Mouse (Mus musculus) midbrain, embryonic 13.5 days (tissue): Measurements from ENCODE around the gene Pald1. TPM values are rescaled to one million over a fixed set of nuclear protein-coding genes. Genes with fewer than 3 reads are reported as not detected.

ENCODE experiments used
- ATAC-seq: fragments of 200-750 bp; cut with Nextera tagmentation; 2 replicates; pipeline ENCODE4 v1.8.0; 2017; ENCODE audit warnings: mild to moderate bottlenecking, moderate TSS enrichment, moderate library complexity
- H3K27ac ChIP-seq: fragments of 300-500 bp; sonication (generic); 2 replicates; pipeline ENCODE4 v1.5.1; 2015; ENCODE audit warnings: inconsistent platforms, mild to moderate bottlenecking, moderate library complexity
- H3K27me3 ChIP-seq: fragments of 300-500 bp; sonication (generic); 2 replicates; pipeline ENCODE4 v1.6.1; 2015; ENCODE audit warnings: mild to moderate bottlenecking, inconsistent platforms
- H3K36me3 ChIP-seq: fragments of 300-500 bp; sonication (generic); 2 replicates; pipeline ENCODE4 v1.6.1; 2015; ENCODE audit warnings: mild to moderate bottlenecking, inconsistent platforms
- H3K4me1 ChIP-seq: fragments of 300-500 bp; sonication (generic); replicated peaks from 2 replicates; pipeline ENCODE4 v1.6.1; 2015; ENCODE audit warnings: inconsistent platforms
- H3K4me2 ChIP-seq: fragments of 300-500 bp; sonication (generic); replicated peaks from 2 replicates; pipeline ENCODE4 v1.6.1; 2015; ENCODE audit warnings: moderate library complexity, mild to moderate bottlenecking, inconsistent platforms
- H3K4me3 ChIP-seq: fragments of 300-500 bp; sonication (generic); replicated peaks from 2 replicates; pipeline ENCODE4 v1.5.1; 2015; ENCODE audit warnings: mild to moderate bottlenecking, inconsistent platforms
- H3K9ac ChIP-seq: fragments of 300-500 bp; sonication (generic); replicated peaks from 2 replicates; pipeline ENCODE4 v1.6.1; 2015; ENCODE audit warnings: mild to moderate bottlenecking, inconsistent platforms
- H3K9me3 ChIP-seq: fragments of 300-500 bp; sonication (generic); 2 replicates; pipeline ENCODE4 v1.6.1; 2016; ENCODE audit warnings: mild to moderate bottlenecking, inconsistent platforms
- WGBS: fragments of 180-500 bp; shearing (Covaris S2); methylation state at CpG from one replicate; pipeline ENCODE4 v1.1.7; 2015; 5-methylcytosine and 5-hydroxymethylcytosine counted together
- polyA plus RNA-seq: library from polyadenylated mRNA; unstranded; fragments of >200 nt; fragmentation: Nextera tagmentation; extraction: Ambion mirVana; gene quantifications from 2 replicates; pipeline ENCODE4 v1.2.1, GENCODE M21; 2015

The Pald1 gene
- polyA plus RNA-seq, 1 experiment from 2014 or later, result 21.1 TPM

GRCm38 (mm10) chr10:61380186-61380585 lies 3.1 kb downstream of the Pald1 start:
- H3K9ac ChIP-seq, result no peak overlapping the region; the same call in 1 of the 2 replicates

GRCm38 (mm10) chr10:61379340-61380040 lies 3.8 kb downstream of the Pald1 start:
- Histone ChIP-seq H3K27me3 (peaks cover 29% of the 10 kb centered on the region), H3K4me3 (no peak overlapping the region), H3K4me2 (peak overlapping the region; percentile 89), H3K9ac (no peak overlapping the region), H3K36me3 (no peaks in the 10 kb centered on the region), H3K9me3 (no peaks in the 10 kb centered on the region), H3K4me1 (peaks cover 35% of the 10 kb centered on the region), H3K27ac (peak overlapping the region; percentile 5; the same call in 1 of the 2 replicates)
- ATAC-seq, result no peak
- WGBS, result 87% methylated on average over 13 of the region's 13 CpGs

More at GRCm38 (mm10) chr10:61380186-61380585, 3.1 kb downstream of the Pald1 start:
- Histone ChIP-seq H3K4me3 (no peak overlapping the region), H3K9me3 (no peaks in the 10 kb centered on the region), H3K36me3 (no peaks in the 10 kb centered on the region), H3K27ac (peak overlapping the region; percentile 15; the same call in 1 of the 2 replicates), H3K4me1 (peaks cover 35% of the 10 kb centered on the region), H3K4me2 (peak overlapping the region; percentile 89), H3K27me3 (peaks cover 29% of the 10 kb centered on the region)
- 9% methylated on average over 9 of the region's 9 CpGs for WGBS
- ATAC-seq, result no peak

GRCm38 (mm10) chr10:61378698-61379097 lies 4.6 kb downstream of the Pald1 start:
- Histone ChIP-seq H3K9me3 (0 out of 2 replicates have a peak, but pooled peaks cover 3% of the 10 kb centered on the region), H3K9ac (no peak overlapping the region), H3K4me2 (no peak overlapping the region), H3K4me3 (no peak overlapping the region), H3K27ac (no peak overlapping the region), H3K27me3 (peaks cover 29% of the 10 kb centered on the region), H3K4me1 (peaks cover 28% of the 10 kb centered on the region), H3K36me3 (no peaks in the 10 kb centered on the region)
- no peak for ATAC-seq
- 92% methylated on average over 5 of the region's 5 CpGs for WGBS

GRCm38 (mm10) chr10:61378050-61378449 lies 5.3 kb downstream of the Pald1 start:
- no peak overlapping the region for H3K27ac ChIP-seq
- no peak overlapping the region for H3K4me2 ChIP-seq
- no peak overlapping the region for H3K4me3 ChIP-seq
- H3K9me3 ChIP-seq, result 0 out of 2 replicates have a peak, but pooled peaks cover 3% of the 10 kb centered on the region
- H3K27me3 ChIP-seq, result peaks cover 29% of the 10 kb centered on the region
- WGBS, result 93% methylated on average over 5 of the region's 5 CpGs
- no peak for ATAC-seq
- H3K4me1 ChIP-seq, result peaks cover 25% of the 10 kb centered on the region
- H3K9ac ChIP-seq, result no peak overlapping the region
- no peaks in the 10 kb centered on the region for H3K36me3 ChIP-seq

GRCm38 (mm10) chr10:61374771-61375481 lies 8.4 kb downstream of the Pald1 start:
- Histone ChIP-seq H3K9ac (no peak overlapping the region), H3K4me3 (no peak overlapping the region), H3K27me3 (0 out of 2 replicates have a peak, but pooled peaks cover under 1% of the 10 kb centered on the region), H3K9me3 (0 out of 2 replicates have a peak, but pooled peaks cover 3% of the 10 kb centered on the region), H3K4me1 (peaks cover 4% of the 10 kb centered on the region), H3K27ac (no peak overlapping the region), H3K36me3 (no peaks in the 10 kb centered on the region), H3K4me2 (no peak overlapping the region)
- WGBS, result 79% methylated on average over 6 of the region's 6 CpGs
- ATAC-seq, result no peak

- H3K27me3 ChIP-seq, result no peaks in the 10 kb centered on the region
- WGBS, result 52% methylated on average over 4 of the region's 4 CpGs
- H3K27ac ChIP-seq, result no peak overlapping the region
- H3K9ac ChIP-seq, result no peak overlapping the region
- ATAC-seq, result no peak
- H3K9me3 ChIP-seq, result 0 out of 2 replicates have a peak, but pooled peaks cover 3% of the 10 kb centered on the region
- H3K36me3 ChIP-seq, result no peaks in the 10 kb centered on the region
- no peaks in the 10 kb centered on the region for H3K4me1 ChIP-seq
- no peak overlapping the region for H3K4me2 ChIP-seq
- no peak overlapping the region for H3K4me3 ChIP-seq
Measured at GRCm38 (mm10) chr10:61374076-61374475, 9.3 kb downstream of the Pald1 start.

GRCm38 (mm10) chr10:61372585-61372923 lies 10.8 kb downstream of the Pald1 start:
- H3K27me3 ChIP-seq, result no peaks in the 10 kb centered on the region
- no peak overlapping the region for H3K9ac ChIP-seq
- ATAC-seq, result no peak
- no peak overlapping the region for H3K4me3 ChIP-seq
- no peak overlapping the region for H3K27ac ChIP-seq
- H3K36me3 ChIP-seq, result no peaks in the 10 kb centered on the region
- no peaks in the 10 kb centered on the region for H3K4me1 ChIP-seq
- H3K9me3 ChIP-seq, result 0 out of 2 replicates have a peak, but pooled peaks cover 3% of the 10 kb centered on the region
- 69% methylated on average over 4 of the region's 4 CpGs for WGBS
- H3K4me2 ChIP-seq, result no peak overlapping the region

GRCm38 (mm10) chr10:61371884-61372584 lies 11.3 kb downstream of the Pald1 start:
- H3K36me3 ChIP-seq, result no peaks in the 10 kb centered on the region
- no peaks in the 10 kb centered on the region for H3K4me1 ChIP-seq
- H3K9me3 ChIP-seq, result 0 out of 2 replicates have a peak, but pooled peaks cover 3% of the 10 kb centered on the region
- ATAC-seq, result no peak
- 82% methylated on average over 9 of the region's 9 CpGs for WGBS
- H3K27ac ChIP-seq, result no peak overlapping the region
- H3K27me3 ChIP-seq, result no peaks in the 10 kb centered on the region
- H3K9ac ChIP-seq, result no peak overlapping the region
- no peak overlapping the region for H3K4me3 ChIP-seq
- H3K4me2 ChIP-seq, result no peak overlapping the region

- Histone ChIP-seq H3K9me3 (0 out of 2 replicates have a peak, but pooled peaks cover 3% of the 10 kb centered on the region), H3K4me2 (no peak overlapping the region), H3K36me3 (no peaks in the 10 kb centered on the region), H3K9ac (no peak overlapping the region), H3K27ac (no peak overlapping the region), H3K4me1 (no peaks in the 10 kb centered on the region), H3K4me3 (no peak overlapping the region), H3K27me3 (no peaks in the 10 kb centered on the region)
- no peak for ATAC-seq
- 77% methylated on average over 18 of the region's 18 CpGs for WGBS
Measured at GRCm38 (mm10) chr10:61370273-61370979, 12.9 kb downstream of the Pald1 start.

GRCm38 (mm10) chr10:61369755-61370154 lies 13.6 kb downstream of the Pald1 start:
- H3K9me3 ChIP-seq, result 0 out of 2 replicates have a peak, but pooled peaks cover 3% of the 10 kb centered on the region
- no peak overlapping the region for H3K27ac ChIP-seq
- H3K4me2 ChIP-seq, result no peak overlapping the region
- H3K9ac ChIP-seq, result no peak overlapping the region
- WGBS, result 62% methylated on average over 5 of the region's 5 CpGs
- no peaks in the 10 kb centered on the region for H3K4me1 ChIP-seq
- H3K36me3 ChIP-seq, result no peaks in the 10 kb centered on the region
- no peaks in the 10 kb centered on the region for H3K27me3 ChIP-seq
- no peak for ATAC-seq
- no peak overlapping the region for H3K4me3 ChIP-seq

- no peak for ATAC-seq
- WGBS, result 63% methylated on average over 1 of the region's 1 CpGs
- no peak overlapping the region for H3K4me3 ChIP-seq
- H3K4me1 ChIP-seq, result no peaks in the 10 kb centered on the region
- no peak overlapping the region for H3K27ac ChIP-seq
- H3K36me3 ChIP-seq, result no peaks in the 10 kb centered on the region
- H3K9ac ChIP-seq, result no peak overlapping the region
- H3K4me2 ChIP-seq, result no peak overlapping the region
- H3K27me3 ChIP-seq, result no peaks in the 10 kb centered on the region
- no peaks in the 10 kb centered on the region for H3K9me3 ChIP-seq
Measured at GRCm38 (mm10) chr10:61365902-61366301, 17.4 kb downstream of the Pald1 start.
